8 mouse cellular contexts compared by ENCODE assay signal in the genomic region with DNA sequence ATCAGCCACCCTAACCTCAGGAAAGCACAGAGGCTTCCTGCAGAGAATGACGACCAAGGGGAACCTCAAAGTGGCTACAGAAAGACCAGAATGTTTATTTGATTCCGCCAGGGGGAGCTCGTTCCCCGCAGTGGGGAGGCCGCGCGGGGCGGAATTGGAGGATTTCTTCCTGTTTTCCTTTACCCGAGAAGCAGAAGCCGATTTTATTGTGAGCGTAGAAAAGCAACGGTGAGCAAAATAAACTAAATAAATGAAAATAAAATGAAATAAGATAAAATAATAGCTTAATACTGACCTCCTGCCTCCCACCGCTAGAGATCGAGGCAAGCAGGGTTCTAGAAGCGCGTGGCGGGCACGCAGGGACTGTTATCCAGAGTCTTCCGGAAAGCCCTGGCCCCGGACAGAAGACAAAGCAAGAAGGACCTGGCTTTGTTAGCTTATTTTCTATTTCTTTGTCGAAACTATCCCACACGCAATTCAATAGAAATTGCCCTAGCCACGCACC. TPM values are rescaled to one million over a fixed set of nuclear protein-coding genes. Genes with fewer than 3 reads are reported as not detected.
A peak's percentile ranks its signal among the peaks of the same experiment; 100 is the strongest.
DNase-seq lines count a peak whose midpoint lies in the region; ATAC-seq and TF ChIP-seq lines count a peak whose summit lies in the region.

No protein-coding gene starts in this region.

- under 1% methylated on average over 23 of the region's 23 CpGs for WGBS in forebrain, embryonic 15.5 days
- under 1% methylated on average over 23 of the region's 23 CpGs for WGBS in lung, embryonic 14.5 days
- WGBS in olfactory bulb, adult 2 months = under 1% methylated on average over 23 of the region's 23 CpGs
- WGBS in thymus, adult 2 months = under 1% methylated on average over 23 of the region's 23 CpGs

- 0 out of 2 replicates have a peak, but pooled peaks cover 3% of the 10 kb centered on the region for H3K27me3 ChIP-seq in forebrain, embryonic 15.5 days
- H3K27me3 ChIP-seq in lung, embryonic 14.5 days (ENCODE audit: insufficient read depth, low read length) = 0 out of 2 replicates have a peak, but pooled peaks cover 2% of the 10 kb centered on the region
- no peaks in the 10 kb centered on the region for H3K27me3 ChIP-seq in thymus, adult 2 months (ENCODE audit: control insufficient read depth, insufficient read depth, low read length)

- H3K4me2 ChIP-seq in forebrain, embryonic 15.5 days (replicated peaks) = peak overlapping the region; percentile 40
- H3K4me2 ChIP-seq in lung, embryonic 14.5 days = peak overlapping the region; percentile 54

- peak; percentile 92 for TF ChIP-seq CTCF in layer of hippocampus, adult 2 months (conservative IDR thresholded peaks at IDR 0.05)
- TF ChIP-seq CTCF in lung, embryonic 14.5 days (IDR thresholded peaks at IDR 0.05; ENCODE audit: low read depth) = peak; percentile 90
- TF ChIP-seq CTCF in olfactory bulb, adult 2 months (IDR thresholded peaks at IDR 0.05; ENCODE audit: insufficient read depth, low read depth, low read length) = peak; percentile 88
- TF ChIP-seq CTCF in thymus, adult 2 months (IDR thresholded peaks at IDR 0.05; ENCODE audit: borderline replicate concordance, control insufficient read depth, extremely low read depth, insufficient read depth, low read length, poor library complexity) = peak; percentile 85

- intact Hi-C loops in heart, postnatal 36 days (cut with DNase I) = loop anchor here (1.0 to 2.0 kb wide), 4 partner anchors 21 to 55 kb away; no protein-coding TSS in a partner anchor

- no peak for TF ChIP-seq POLR2A in olfactory bulb, adult 2 months (IDR thresholded peaks at IDR 0.05; ENCODE audit: insufficient read depth, low read depth, low read length)
- TF ChIP-seq POLR2A in thymus, adult 2 months (IDR thresholded peaks at IDR 0.05; ENCODE audit: control insufficient read depth, extremely low read depth, insufficient read depth, low read length, poor library complexity) = no peak

- H3K9ac ChIP-seq in forebrain, embryonic 15.5 days (replicated peaks) = peak overlapping the region; percentile 88
- peak overlapping the region; percentile 72 for H3K9ac ChIP-seq in lung, embryonic 14.5 days

- H3K4me1 ChIP-seq in forebrain, embryonic 15.5 days = no peaks in the 10 kb centered on the region
- H3K4me1 ChIP-seq in lung, embryonic 14.5 days (ENCODE audit: insufficient read depth) = no peaks in the 10 kb centered on the region
- H3K4me1 ChIP-seq in olfactory bulb, adult 2 months (ENCODE audit: control insufficient read depth, insufficient read depth, low read length) = no peaks in the 10 kb centered on the region
- no peaks in the 10 kb centered on the region for H3K4me1 ChIP-seq in thymus, adult 2 months (replicated peaks; ENCODE audit: control insufficient read depth, insufficient read depth, low read length)

- H3K27ac ChIP-seq in forebrain, embryonic 15.5 days (replicated peaks) = peak overlapping the region; percentile 96
- H3K27ac ChIP-seq in layer of hippocampus, adult 2 months = peak overlapping the region; percentile 96
- peak overlapping the region; percentile 95 for H3K27ac ChIP-seq in lung, embryonic 14.5 days (ENCODE audit: low read depth)
- H3K27ac ChIP-seq in olfactory bulb, adult 2 months (ENCODE audit: insufficient read depth, low read depth, low read length) = peak overlapping the region; percentile 92
- H3K27ac ChIP-seq in thymus, adult 2 months (ENCODE audit: control insufficient read depth, insufficient read depth, low read length) = peak overlapping the region; percentile 100

- peak; percentile 91 for ATAC-seq in forebrain, embryonic 15.5 days (replicated peaks)
- peak; percentile 85 for ATAC-seq in lung, embryonic 14.5 days (ENCODE audit: insufficient read depth)

- peak; percentile 92 for DNase-seq in ES-CJ7 (ENCODE audit: low read depth, low spot score)
- peak; percentile 85 for DNase-seq in cerebellum, adult 11-12 months
- peak; percentile 92 to 94 for DNase-seq in heart, postnatal 36 days
- DNase-seq in layer of hippocampus, adult 2 months (ENCODE audit: low spot score in 2 of 2) = peak; percentile 91 to 94
- peak; percentile 94 for DNase-seq in lung, embryonic 14.5 days
- DNase-seq in thymus, adult 2 months = peak; percentile 90

- H3K9me3 ChIP-seq in forebrain, embryonic 15.5 days = no peaks in the 10 kb centered on the region
- H3K9me3 ChIP-seq in lung, embryonic 14.5 days (ENCODE audit: low read depth, low read length) = no peaks in the 10 kb centered on the region

- no peaks in the 10 kb centered on the region for H3K36me3 ChIP-seq in forebrain, embryonic 15.5 days
- H3K36me3 ChIP-seq in lung, embryonic 14.5 days (ENCODE audit: insufficient read depth) = no peaks in the 10 kb centered on the region
- no peaks in the 10 kb centered on the region for H3K36me3 ChIP-seq in thymus, adult 2 months (ENCODE audit: control insufficient read depth, insufficient read depth, low read length)

- peak overlapping the region; percentile 70 for H3K4me3 ChIP-seq in forebrain, embryonic 15.5 days
- H3K4me3 ChIP-seq in layer of hippocampus, adult 2 months = peak overlapping the region; percentile 67
- H3K4me3 ChIP-seq in lung, embryonic 14.5 days (ENCODE audit: low read depth, low read length) = peak overlapping the region; percentile 55
- H3K4me3 ChIP-seq in olfactory bulb, adult 2 months (ENCODE audit: insufficient read depth, low read depth, low read length) = peak overlapping the region; percentile 72
- H3K4me3 ChIP-seq in thymus, adult 2 months (ENCODE audit: control insufficient read depth, insufficient read depth, low read length) = peak overlapping the region; percentile 98

RNA-seq across cellular contexts. Expression of a gene that starts 6.7 kb away (rescaled TPM):
- polyA plus RNA-seq in forebrain, embryonic 15.5 days (2015; fragmentation: Nextera tagmentation; extraction: Ambion mirVana) = not detected in 2 replicates
- total RNA-seq in heart, postnatal 36 days (2021) = not detected
- total RNA-seq in layer of hippocampus, adult 2 months (2021) = under 1 TPM in 1 of 2 experiments, not detected in 1; 0.18 TPM
- polyA plus RNA-seq in lung, embryonic 14.5 days (2014; fragmentation: Nextera tagmentation; extraction: Ambion mirVana) = 0.12 and 0.26 TPM in 2 replicates
- not detected in 2 replicates for polyA plus RNA-seq in olfactory bulb, adult 2 months (2012; ENCODE audit: insufficient read depth, insufficient read length, low replicate concordance, missing spikeins)
- polyA plus RNA-seq in thymus, adult 2 months (2012; rRNA removed) = 0.08 and 0.23 TPM in 2 replicates

RNA-seq across cellular contexts. Expression of a gene that starts 29.4 kb away (rescaled TPM):
- polyA plus RNA-seq in forebrain, embryonic 15.5 days (2015; fragmentation: Nextera tagmentation; extraction: Ambion mirVana) = 23.6 and 24.7 TPM in 2 replicates
- total RNA-seq in heart, postnatal 36 days (2021) = under 1 TPM; 0.97 to 0.98 TPM
- 1 to 10 TPM; 3.5 to 4.6 TPM for total RNA-seq in layer of hippocampus, adult 2 months (2021)
- polyA plus RNA-seq in lung, embryonic 14.5 days (2014; fragmentation: Nextera tagmentation; extraction: Ambion mirVana) = 16.0 and 16.4 TPM in 2 replicates
- polyA plus RNA-seq in olfactory bulb, adult 2 months (2012; ENCODE audit: insufficient read depth, insufficient read length, low replicate concordance, missing spikeins) = not detected in 2 replicates
- 1.1 and 1.6 TPM in 2 replicates for polyA plus RNA-seq in thymus, adult 2 months (2012; rRNA removed)

RNA-seq across cellular contexts. Expression of a gene that starts 35.3 kb away (rescaled TPM):
- polyA plus RNA-seq in forebrain, embryonic 15.5 days (2015; fragmentation: Nextera tagmentation; extraction: Ambion mirVana) = 0.14 TPM in 1 of 2 replicates, not detected in the other
- total RNA-seq in heart, postnatal 36 days (2021) = not detected
- under 1 TPM; 0.32 to 0.51 TPM for total RNA-seq in layer of hippocampus, adult 2 months (2021)
- 1.6 and 2.0 TPM in 2 replicates for polyA plus RNA-seq in lung, embryonic 14.5 days (2014; fragmentation: Nextera tagmentation; extraction: Ambion mirVana)
- polyA plus RNA-seq in olfactory bulb, adult 2 months (2012; ENCODE audit: insufficient read depth, insufficient read length, low replicate concordance, missing spikeins) = 263 TPM in 1 of 2 replicates, not detected in the other
- polyA plus RNA-seq in thymus, adult 2 months (2012; rRNA removed) = 640 and 1,004 TPM in 2 replicates

Comparison
In these comparisons a context has a peak if more than half of its experiments do, and no peak if none do; other contexts are left out.
1. Peak in every context shown above with its lines: DNase-seq, ATAC-seq, H3K4me3 ChIP-seq and H3K27ac ChIP-seq.
2. RNA of a gene that starts 35.3 kb away (polyA plus RNA-seq): 640 to 1,004 TPM in thymus, adult 2 months and 263 TPM in olfactory bulb, adult 2 months; 1.6 to 2.0 TPM in lung, embryonic 14.5 days and 0.14 TPM in forebrain, embryonic 15.5 days; every median in the first group is over 10 times any median in the second.